Mouse (Mus musculus) midbrain, embryonic 11.5 days (tissue): ENCODE data around the gene Iqcd. TPM values are rescaled to one million over a fixed set of nuclear protein-coding genes. Genes with fewer than 3 reads are reported as not detected.

Experiments
- ATAC-seq: fragments of 200-750 bp; cut with Nextera tagmentation; 2 replicates; pipeline ENCODE4 v1.8.0; 2017; ENCODE audit warnings: moderate TSS enrichment, moderate library complexity; ENCODE audit not compliant: low FRiP score
- DNase-seq: peaks from one replicate; pipeline ENCODE4 v3.0.0; 2015; ENCODE audit warnings: low spot score; ENCODE audit errors: missing footprints
- H3K27ac ChIP-seq: fragments of 300-500 bp; sonication (generic); 2 replicates; pipeline ENCODE4 v1.5.1; 2014; ENCODE audit warnings: low read depth, low read length
- H3K27me3 ChIP-seq: fragments of 300-500 bp; sonication (generic); 2 replicates; pipeline ENCODE4 v1.6.1; 2014; ENCODE audit warnings: mild to moderate bottlenecking, low read length, moderate library complexity, mixed read lengths; ENCODE audit not compliant: control insufficient read depth, insufficient read depth
- H3K36me3 ChIP-seq: fragments of 300-500 bp; sonication (generic); 2 replicates; pipeline ENCODE4 v1.6.1; 2014; ENCODE audit warnings: mild to moderate bottlenecking, low read length, moderate library complexity, mixed read lengths; ENCODE audit not compliant: control insufficient read depth, insufficient read depth
- H3K4me1 ChIP-seq: fragments of 300-500 bp; sonication (generic); 2 replicates; pipeline ENCODE4 v1.6.1; 2014; ENCODE audit warnings: low read length; ENCODE audit not compliant: control insufficient read depth, insufficient read depth
- H3K4me2 ChIP-seq: fragments of 300-500 bp; sonication (generic); 2 replicates; pipeline ENCODE4 v1.6.1; 2014; ENCODE audit warnings: mild to moderate bottlenecking, moderate library complexity
- H3K4me3 ChIP-seq: fragments of 300-500 bp; sonication (generic); 2 replicates; pipeline ENCODE4 v1.5.1; 2014; ENCODE audit warnings: low read depth, low read length
- H3K9ac ChIP-seq: fragments of 300-500 bp; sonication (generic); 2 replicates; pipeline ENCODE4 v1.6.1; 2014; ENCODE audit warnings: low read length
- H3K9me3 ChIP-seq: fragments of 300-500 bp; sonication (generic); 2 replicates; pipeline ENCODE4 v1.6.1; 2016; ENCODE audit warnings: low read length; ENCODE audit not compliant: control insufficient read depth
- WGBS: fragments of 180-500 bp; shearing (Covaris S2); extraction: QIAGEN DNeasy Blood & Tissue Kit; methylation state at CpG from one replicate; pipeline ENCODE4 v1.1.7; 2014; 5-methylcytosine and 5-hydroxymethylcytosine counted together
- polyA plus RNA-seq: library from polyadenylated mRNA; unstranded; fragments of >200 nt; fragmentation: Nextera tagmentation; extraction: Ambion mirVana; gene quantifications from 2 replicates; pipeline ENCODE4 v1.2.1, GENCODE M21; 2014

Iqcd gene
- polyA plus RNA-seq, 1 experiment from 2014 or later: 0.25 TPM

DNA sequence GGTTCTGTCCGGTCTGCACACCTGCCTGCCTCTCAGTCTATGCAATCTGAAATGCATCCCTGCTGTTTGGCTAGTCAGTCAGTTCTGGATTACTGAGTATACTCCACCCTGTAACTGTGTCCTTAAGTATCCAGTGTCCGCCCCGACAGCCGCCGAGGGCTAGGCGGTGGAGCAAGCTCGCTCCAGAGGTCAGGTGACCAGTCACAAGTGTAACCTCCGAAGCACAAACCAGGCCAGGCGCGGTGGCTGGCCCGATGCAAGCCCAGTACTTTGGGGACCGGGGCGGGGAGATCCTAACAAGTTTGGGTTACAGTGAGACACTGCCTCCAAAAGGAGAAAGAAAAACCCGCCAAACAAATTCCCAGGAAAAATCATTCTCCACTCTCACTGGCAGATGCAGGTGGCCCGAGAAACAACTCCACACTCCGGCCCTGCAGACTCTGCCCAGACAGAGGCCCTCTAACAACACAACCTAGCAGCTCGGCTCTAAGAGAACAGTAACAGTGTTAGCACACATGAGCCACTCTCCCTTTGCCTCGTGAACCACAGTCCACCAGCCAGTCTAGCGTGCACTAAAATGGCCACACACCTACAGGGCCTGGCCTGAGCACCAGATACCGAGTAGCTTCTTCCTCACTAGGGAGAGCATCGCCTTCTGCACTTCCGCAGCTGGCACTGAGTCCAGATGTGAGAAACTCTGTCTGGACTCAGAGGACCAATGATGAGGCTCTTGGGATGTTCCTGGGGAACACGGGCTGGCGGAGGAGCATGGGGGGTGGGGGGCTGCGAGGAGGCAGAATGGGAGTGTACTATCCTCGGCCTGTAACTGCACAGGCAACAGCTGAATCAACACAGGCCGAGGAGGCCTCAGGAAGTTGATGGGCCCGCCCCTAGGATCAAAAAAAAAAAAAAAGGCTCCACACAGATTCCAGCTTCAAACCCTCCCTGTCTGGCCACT, 25.6 kb upstream of the Iqcd start:
- H3K9ac ChIP-seq: peak overlapping the region; percentile 24; the same call in 1 of the 2 replicates
- ATAC-seq (no peak), DNase-seq (peak; percentile 90)
- H3K9me3 ChIP-seq: no peaks in the 10 kb centered on the region
- WGBS: 59% methylated on average over 28 of the region's 28 CpGs
- H3K36me3 ChIP-seq: no peaks in the 10 kb centered on the region
- H3K4me2 ChIP-seq: no peak overlapping the region
- H3K4me3 ChIP-seq: no peak overlapping the region
- peak overlapping the region; percentile 51 for H3K27ac ChIP-seq
- peaks cover 40% of the 10 kb centered on the region for H3K4me1 ChIP-seq
- H3K27me3 ChIP-seq: no peaks in the 10 kb centered on the region

DNA sequence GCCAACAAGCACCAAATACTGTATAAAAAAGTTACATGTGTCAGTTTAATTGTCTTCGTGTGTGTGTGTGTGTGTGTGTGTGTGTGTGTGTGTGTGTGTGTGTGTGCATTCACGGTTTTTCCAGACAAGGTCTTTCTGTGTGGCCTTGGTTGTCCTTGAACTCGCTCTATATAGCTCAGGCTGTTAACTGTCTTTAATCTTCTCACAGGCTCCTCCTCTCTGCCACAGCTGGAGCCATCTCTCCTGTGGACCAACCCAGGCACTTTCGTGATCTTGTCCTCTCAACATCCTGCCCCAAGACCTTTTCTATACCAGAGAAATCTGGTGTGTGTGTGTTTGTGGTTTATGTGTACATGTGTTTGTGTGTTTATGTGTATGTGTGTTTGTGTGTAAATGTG, 24.9 kb upstream of the Iqcd start:
- H3K4me1 ChIP-seq: peaks cover 44% of the 10 kb centered on the region
- no peaks in the 10 kb centered on the region for H3K9me3 ChIP-seq
- H3K27ac ChIP-seq: no peak overlapping the region
- DNase-seq (no peak), ATAC-seq (no peak)
- 53% methylated on average over 4 of the region's 4 CpGs for WGBS
- no peaks in the 10 kb centered on the region for H3K27me3 ChIP-seq
- no peak overlapping the region for H3K4me2 ChIP-seq
- no peak overlapping the region for H3K9ac ChIP-seq
- H3K36me3 ChIP-seq: no peaks in the 10 kb centered on the region
- no peak overlapping the region for H3K4me3 ChIP-seq

DNA sequence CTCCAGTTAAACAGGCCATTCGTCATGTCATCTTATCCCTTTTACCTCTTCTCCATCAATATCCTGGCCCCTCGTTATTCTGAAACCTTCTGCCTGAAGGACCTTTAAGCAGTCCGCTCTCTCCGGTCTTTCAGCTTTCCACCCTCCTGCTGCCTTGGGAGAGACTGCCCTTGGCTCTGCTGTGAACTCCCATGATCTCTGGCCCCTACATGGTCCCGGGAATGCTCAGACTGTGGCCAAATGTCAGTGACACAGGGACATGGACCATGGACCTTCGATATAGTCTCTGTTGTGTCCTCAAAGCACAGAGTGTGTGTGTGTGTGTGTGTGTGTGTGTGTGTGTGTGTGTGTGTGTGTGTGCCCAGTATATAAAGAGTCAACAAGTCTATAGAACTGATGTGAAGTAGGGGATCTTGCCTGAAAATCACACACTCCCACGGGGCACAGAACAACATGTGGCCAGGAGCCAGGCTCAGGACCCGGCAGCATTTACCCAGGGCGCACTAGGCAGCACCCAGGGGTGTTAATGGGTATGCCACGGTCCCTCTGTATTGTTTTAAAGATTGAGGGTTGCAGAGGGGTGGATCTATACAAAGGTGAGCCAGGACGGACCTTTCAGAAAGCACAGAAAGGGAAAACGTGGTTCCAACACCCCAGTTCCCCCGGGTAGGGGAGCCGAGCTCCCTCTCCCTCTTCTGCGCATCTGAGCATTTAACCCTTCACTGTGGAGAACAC, 23.5 kb upstream of the Iqcd start:
- Histone ChIP-seq H3K4me3 (no peak overlapping the region), H3K27ac (no peak overlapping the region; the same call in 1 of the 2 replicates), H3K9me3 (no peaks in the 10 kb centered on the region), H3K4me1 (peaks cover 38% of the 10 kb centered on the region), H3K36me3 (no peaks in the 10 kb centered on the region), H3K27me3 (no peaks in the 10 kb centered on the region), H3K4me2 (no peak overlapping the region), H3K9ac (no peak overlapping the region)
- no peak for ATAC-seq
- WGBS: 51% methylated on average over 15 of the region's 15 CpGs
- DNase-seq: no peak

DNA sequence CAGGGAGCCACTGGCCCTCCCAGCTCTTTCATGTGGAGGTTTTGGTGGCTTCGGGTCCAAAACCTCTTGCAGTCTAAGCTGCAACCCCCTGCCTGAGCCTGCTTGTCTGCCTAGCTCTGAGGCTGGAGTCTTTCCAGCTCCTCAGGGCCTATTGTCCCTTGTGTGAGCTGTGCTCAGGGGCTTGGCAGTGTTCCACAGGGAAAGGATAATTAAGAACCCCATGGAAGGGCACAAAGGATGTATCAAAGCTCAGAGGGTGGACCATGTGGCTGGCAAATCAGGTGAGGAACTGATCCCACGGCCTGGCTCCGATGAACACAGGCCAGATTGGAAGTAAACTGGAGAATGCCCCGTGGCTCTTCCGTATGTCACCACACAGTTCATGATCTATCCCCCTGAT, 22.7 kb upstream of the Iqcd start:
- DNase-seq (no peak), ATAC-seq (no peak)
- WGBS: 50% methylated on average over 5 of the region's 5 CpGs
- H3K4me3 ChIP-seq: no peak overlapping the region
- H3K4me1 ChIP-seq: peaks cover 33% of the 10 kb centered on the region
- no peaks in the 10 kb centered on the region for H3K9me3 ChIP-seq
- no peaks in the 10 kb centered on the region for H3K27me3 ChIP-seq
- H3K4me2 ChIP-seq: no peak overlapping the region
- H3K36me3 ChIP-seq: no peaks in the 10 kb centered on the region
- no peak overlapping the region for H3K9ac ChIP-seq
- peak overlapping the region; percentile 7; the same call in 1 of the 2 replicates for H3K27ac ChIP-seq

DNA sequence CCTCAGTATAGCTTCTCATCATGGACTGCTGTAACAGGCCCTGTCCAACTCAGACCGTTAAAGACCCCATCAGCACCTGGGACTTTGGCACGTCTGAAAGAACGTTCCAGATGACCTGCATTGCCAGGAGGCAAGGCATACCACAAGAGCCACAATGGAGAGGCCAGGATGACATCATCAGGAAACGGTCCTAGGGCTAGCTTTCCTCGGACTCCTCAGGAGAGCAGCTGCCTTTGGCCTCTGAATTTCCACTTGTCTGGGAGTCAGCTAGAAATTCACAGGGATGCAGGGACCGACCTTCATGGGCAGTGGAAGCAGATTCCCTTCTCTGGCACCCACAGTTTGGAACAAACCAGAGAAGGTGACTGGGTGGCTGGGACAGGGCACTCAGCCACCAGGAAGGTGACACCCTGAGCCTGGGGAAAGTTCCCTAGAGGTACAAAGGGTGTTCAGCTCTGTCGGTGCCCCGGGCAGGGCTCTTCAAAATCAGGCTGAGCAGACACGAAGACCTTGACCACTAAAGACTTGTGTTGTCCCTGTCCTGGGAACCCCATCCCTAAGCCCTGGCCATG, 22.0 kb upstream of the Iqcd start:
- WGBS: 64% methylated on average over 9 of the region's 9 CpGs
- Histone ChIP-seq H3K27me3 (no peaks in the 10 kb centered on the region), H3K4me1 (peaks cover 34% of the 10 kb centered on the region), H3K9me3 (no peaks in the 10 kb centered on the region), H3K4me3 (no peak overlapping the region), H3K36me3 (no peaks in the 10 kb centered on the region), H3K27ac (peak overlapping the region; percentile 55), H3K9ac (no peak overlapping the region; the same call in 1 of the 2 replicates), H3K4me2 (no peak overlapping the region)
- ATAC-seq (no peak), DNase-seq (no peak)

DNA sequence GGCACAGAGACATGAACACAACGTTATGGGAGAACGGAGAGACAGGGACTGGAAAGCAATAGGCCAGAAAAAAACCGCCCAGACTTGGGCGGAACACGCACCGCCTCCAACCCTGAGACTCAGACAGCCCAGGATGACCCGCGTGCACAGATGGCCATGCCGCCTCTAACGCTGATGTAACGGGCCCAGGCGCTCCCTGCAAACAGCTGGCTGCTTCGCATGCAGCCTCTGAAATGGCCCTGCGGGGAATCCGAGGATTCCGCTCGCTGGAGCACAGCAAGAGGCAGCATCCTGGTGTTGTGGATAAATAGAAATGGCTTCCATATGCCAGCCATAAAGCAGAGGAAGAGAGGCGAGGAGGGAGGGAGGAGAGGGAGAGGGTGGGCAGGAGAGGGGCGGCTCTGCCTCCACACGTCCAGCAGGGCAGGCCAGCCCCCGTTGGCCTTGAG, 21.5 kb upstream of the Iqcd start:
- Histone ChIP-seq H3K27ac (peak overlapping the region; percentile 55), H3K4me3 (no peak overlapping the region), H3K9ac (peak overlapping the region; percentile 24), H3K9me3 (no peaks in the 10 kb centered on the region), H3K36me3 (no peaks in the 10 kb centered on the region), H3K27me3 (no peaks in the 10 kb centered on the region), H3K4me1 (peaks cover 34% of the 10 kb centered on the region), H3K4me2 (no peak overlapping the region)
- DNase-seq (peak; percentile 89), ATAC-seq (peak; percentile 61; the same call in 1 of the 2 replicates)
- WGBS: 19% methylated on average over 21 of the region's 21 CpGs

DNA sequence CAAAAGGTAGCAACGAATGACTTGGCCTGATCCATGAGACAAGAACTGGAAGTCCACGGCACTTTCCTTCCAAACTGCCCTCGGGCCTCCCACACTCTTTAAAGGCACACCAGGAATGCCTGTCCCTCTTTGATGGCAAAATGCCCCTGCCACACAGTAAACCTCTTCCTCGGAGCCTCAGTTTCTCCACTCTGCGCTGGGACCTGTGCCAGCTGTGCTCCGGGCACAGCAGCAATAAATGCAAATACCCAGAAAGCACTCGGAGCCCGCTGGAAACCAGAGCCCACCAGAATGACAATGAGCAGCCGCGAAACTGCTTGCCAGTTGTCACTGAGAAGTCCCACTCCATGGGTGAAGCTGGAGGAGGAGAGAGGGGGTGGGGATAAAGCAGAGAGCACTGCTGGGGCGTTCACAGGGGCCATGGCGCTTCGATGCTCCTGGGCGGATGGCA, 21.0 kb upstream of the Iqcd start:
- no peaks in the 10 kb centered on the region for H3K9me3 ChIP-seq
- H3K27me3 ChIP-seq: no peaks in the 10 kb centered on the region
- peak overlapping the region; percentile 55 for H3K27ac ChIP-seq
- H3K36me3 ChIP-seq: no peaks in the 10 kb centered on the region
- H3K4me2 ChIP-seq: no peak overlapping the region
- H3K4me1 ChIP-seq: peaks cover 34% of the 10 kb centered on the region
- ATAC-seq: no peak
- WGBS: 53% methylated on average over 14 of the region's 14 CpGs
- peak overlapping the region; percentile 24; the same call in 1 of the 2 replicates for H3K9ac ChIP-seq
- DNase-seq: no peak
- no peak overlapping the region for H3K4me3 ChIP-seq

DNA sequence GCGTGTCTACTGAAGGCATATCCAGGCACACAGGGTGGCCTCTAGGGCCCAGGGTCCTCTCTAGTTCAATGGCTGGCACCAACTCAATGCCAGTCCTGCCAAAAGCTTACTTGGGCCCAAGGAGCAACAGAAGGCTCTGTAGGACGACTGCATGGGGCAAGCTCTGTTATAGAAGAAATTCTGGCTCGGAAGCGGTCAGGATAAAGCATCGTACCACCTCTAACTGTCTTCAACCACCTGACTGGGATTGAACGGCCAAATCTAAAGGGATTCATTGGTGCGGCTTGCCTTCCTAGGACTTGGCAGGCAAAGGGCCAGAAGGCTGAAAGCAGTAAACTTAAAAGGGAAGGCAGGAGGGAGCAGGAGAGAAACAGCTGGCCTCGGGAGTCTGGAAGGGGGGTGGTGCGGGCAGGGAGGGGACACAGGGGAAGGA, 20.5 kb upstream of the Iqcd start:
- H3K27ac ChIP-seq: no peak overlapping the region
- no peaks in the 10 kb centered on the region for H3K27me3 ChIP-seq
- H3K9me3 ChIP-seq: no peaks in the 10 kb centered on the region
- H3K4me1 ChIP-seq: peaks cover 34% of the 10 kb centered on the region
- no peaks in the 10 kb centered on the region for H3K36me3 ChIP-seq
- H3K4me3 ChIP-seq: no peak overlapping the region
- no peak overlapping the region for H3K4me2 ChIP-seq
- no peak for ATAC-seq
- 75% methylated on average over 9 of the region's 9 CpGs for WGBS
- no peak overlapping the region for H3K9ac ChIP-seq
- no peak for DNase-seq
